ENCODE assay signal across 8 mouse cellular contexts in genomic region chr5:38529724-38530428, GRCm38 (mm10). TPM values are rescaled to one million over a fixed set of nuclear protein-coding genes. Genes with fewer than 3 reads are reported as not detected.
A peak's percentile ranks its signal among the peaks of the same experiment; 100 is the strongest.
DNase-seq lines count a peak whose midpoint lies in the region; ATAC-seq and TF ChIP-seq lines count a peak whose summit lies in the region.
"Had no signal": no experiment of that assay in that cellular context is flagged by ENCODE, and none has a peak within 500 bp of the region (broad histone marks: within the 10 kb centered on the region; RNA-seq: fewer than 3 reads in every experiment).

No protein-coding gene starts in this region.

- no peaks in the 10 kb centered on the region for H3K4me1 ChIP-seq in liver, embryonic 11.5 days (replicated peaks; ENCODE audit: control insufficient read depth, insufficient read depth, low read length)
- H3K4me1 ChIP-seq in liver, embryonic 14.5 days (replicated peaks; ENCODE audit: control insufficient read depth in 2 of 2, insufficient read depth in 2 of 2, low read length in 1 of 2) = no peaks in the 10 kb centered on the region
- H3K4me1 ChIP-seq in stomach, embryonic 15.5 days = no peaks in the 10 kb centered on the region

- no peak for TF ChIP-seq EP300 in liver, embryonic 14.5 days (IDR thresholded peaks at IDR 0.05; ENCODE audit: low read depth)

- H3K9ac ChIP-seq in liver, embryonic 11.5 days (ENCODE audit: low read depth, low read length) = no peak overlapping the region
- no peak overlapping the region for H3K9ac ChIP-seq in liver, embryonic 14.5 days (replicated peaks)
- no peak overlapping the region for H3K9ac ChIP-seq in stomach, embryonic 15.5 days

- ATAC-seq in liver, embryonic 11.5 days (replicated peaks; ENCODE audit: low FRiP score) = no peak; the same call in 1 of the 2 replicates
- ATAC-seq in liver, embryonic 14.5 days (ENCODE audit: insufficient read depth) = no peak
- ATAC-seq in stomach, embryonic 15.5 days (ENCODE audit: insufficient read depth, low FRiP score, low read depth) = 0 out of 2 replicates have a peak, but pooled peaks have one; percentile 23

- H3K27me3 ChIP-seq in liver, embryonic 11.5 days (replicated peaks; ENCODE audit: control insufficient read depth, insufficient read depth, low read length) = no peaks in the 10 kb centered on the region
- H3K27me3 ChIP-seq in liver, embryonic 14.5 days (ENCODE audit: control insufficient read depth, insufficient read depth, low read length) = no peaks in the 10 kb centered on the region
- H3K27me3 ChIP-seq in stomach, embryonic 15.5 days (replicated peaks) = no peaks in the 10 kb centered on the region

- no peaks in the 10 kb centered on the region for H3K9me3 ChIP-seq in liver, embryonic 11.5 days (ENCODE audit: control insufficient read depth, low read length)
- no peaks in the 10 kb centered on the region for H3K9me3 ChIP-seq in liver, embryonic 14.5 days (ENCODE audit: control insufficient read depth, low read length)
- no peaks in the 10 kb centered on the region for H3K9me3 ChIP-seq in stomach, embryonic 15.5 days

- no peak overlapping the region for H3K4me3 ChIP-seq in liver, embryonic 11.5 days (ENCODE audit: low read depth, low read length)
- no peak overlapping the region for H3K4me3 ChIP-seq in liver, embryonic 14.5 days (ENCODE audit: insufficient read depth in 1 of 2, low read depth in 2 of 2, low read length in 2 of 2)
- no peak overlapping the region for H3K4me3 ChIP-seq in stomach, embryonic 15.5 days (replicated peaks)
- H3K4me3 ChIP-seq: myocyte had no signal

- H3K4me2 ChIP-seq in liver, embryonic 11.5 days = no peak overlapping the region
- no peak overlapping the region for H3K4me2 ChIP-seq in liver, embryonic 14.5 days (ENCODE audit: low read depth)
- no peak overlapping the region for H3K4me2 ChIP-seq in stomach, embryonic 15.5 days

- peaks cover 63% of the 10 kb centered on the region for H3K36me3 ChIP-seq in liver, embryonic 11.5 days (ENCODE audit: control insufficient read depth, insufficient read depth, low read length)
- peaks cover 37% of the 10 kb centered on the region for H3K36me3 ChIP-seq in liver, embryonic 14.5 days (replicated peaks; ENCODE audit: control insufficient read depth, insufficient read depth, low read depth)
- peaks cover 88% of the 10 kb centered on the region for H3K36me3 ChIP-seq in stomach, embryonic 15.5 days

- no peak overlapping the region for H3K27ac ChIP-seq in liver, embryonic 11.5 days (ENCODE audit: low read depth, low read length)
- H3K27ac ChIP-seq in liver, embryonic 14.5 days = no peak overlapping the region
- no peak overlapping the region for H3K27ac ChIP-seq in stomach, embryonic 15.5 days

- DNase-seq in liver = peak; percentile 23
- DNase-seq in liver, embryonic 11.5 days (ENCODE audit: low spot score) = no peak
- peak; percentile 8 for DNase-seq in embryo, embryonic 11.5 days (ENCODE audit: low read depth, low spot score)
- no peak for DNase-seq in liver, embryonic 14.5 days (ENCODE audit: low read depth in 3 of 3, low spot score in 3 of 3)
- DNase-seq in thymus, postnatal 10 days (ENCODE audit: low spot score in 2 of 2) = no peak
- no peak for DNase-seq in gastrocnemius, adult 18-20 months (ENCODE audit: low spot score)

- peak; percentile 82 for TF ChIP-seq CTCF in liver, embryonic 14.5 days (IDR thresholded peaks at IDR 0.05; ENCODE audit: low read depth)

- 79% methylated on average over 6 of the region's 6 CpGs for WGBS in liver, embryonic 11.5 days
- WGBS in liver, embryonic 14.5 days (ENCODE audit: insufficient replicate concordance) = 71% methylated on average over 6 of the region's 6 CpGs
- 80% methylated on average over 6 of the region's 6 CpGs for WGBS in stomach, embryonic 15.5 days

RNA-seq across cellular contexts. Expression of gene Slc2a9, which starts 26.9 kb away (rescaled TPM):
- polyA plus RNA-seq in liver, embryonic 11.5 days (2014; fragmentation: Nextera tagmentation; extraction: Ambion mirVana) = 0.60 and 1.8 TPM in 2 replicates
- polyA plus RNA-seq in liver, embryonic 14.5 days (2012; rRNA removed) = 1.1 and 1.6 TPM in 2 replicates
- polyA plus RNA-seq in liver, embryonic 14.5 days (2014; fragmentation: Nextera tagmentation; extraction: Ambion mirVana) = 1.8 and 1.9 TPM in 2 replicates
- 0.86 and 1.6 TPM in 2 replicates for polyA plus RNA-seq in stomach, embryonic 15.5 days (2015; fragmentation: Nextera tagmentation; extraction: Ambion mirVana)
- total RNA-seq in gastrocnemius, adult 18-20 months (2021) = under 1 TPM; 0.27 to 0.33 TPM

RNA-seq across cellular contexts. Expression of gene Wdr1, which starts 33.1 kb away (rescaled TPM):
- polyA plus RNA-seq in liver, embryonic 11.5 days (2014; fragmentation: Nextera tagmentation; extraction: Ambion mirVana) = 178 and 184 TPM in 2 replicates
- polyA plus RNA-seq in liver, embryonic 14.5 days (2012; rRNA removed) = 38.1 and 42.5 TPM in 2 replicates
- polyA plus RNA-seq in liver, embryonic 14.5 days (2014; fragmentation: Nextera tagmentation; extraction: Ambion mirVana) = 74.4 and 81.5 TPM in 2 replicates
- 227 TPM in 2 replicates for polyA plus RNA-seq in stomach, embryonic 15.5 days (2015; fragmentation: Nextera tagmentation; extraction: Ambion mirVana)
- 10 to 100 TPM; 38.3 to 70.3 TPM for total RNA-seq in gastrocnemius, adult 18-20 months (2021)

Comparison
In these comparisons a context has a peak if more than half of its experiments do, and no peak if none do; other contexts are left out.
1. DNase-seq: peak in liver (single experiment) and embryo, embryonic 11.5 days (single experiment); none in liver, embryonic 11.5 days (single experiment), liver, embryonic 14.5 days (0 of 3), thymus, postnatal 10 days (0 of 2) and gastrocnemius, adult 18-20 months (single experiment).